Mouse (Mus musculus): ENCODE measurements around the gene Morc3.

DNA sequence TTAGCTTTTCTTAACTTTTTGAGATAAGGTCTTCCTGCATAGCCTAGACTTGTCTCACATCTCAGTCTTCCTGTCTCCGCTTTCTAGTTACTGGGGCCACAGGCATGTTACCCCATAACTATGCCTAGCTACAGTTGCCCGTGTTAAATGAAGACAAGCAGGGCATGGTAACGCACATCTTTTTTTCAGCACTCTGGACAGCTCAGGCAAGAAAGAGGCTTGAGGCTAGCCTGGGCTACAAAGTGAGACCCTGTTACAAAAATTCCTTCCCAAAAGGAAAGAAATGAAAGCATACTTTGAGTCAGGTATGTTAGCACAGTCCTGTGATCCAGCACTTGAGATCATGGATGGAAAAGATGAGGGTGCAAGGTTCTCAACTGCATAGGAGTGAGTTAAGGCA, 18.6 kb downstream of the Morc3 start:
- TF ChIP-seq POLR2A (IDR thresholded peaks at IDR 0.05; ENCODE audit: borderline replicate concordance, extremely low read depth, low read depth, low read length) = no peak
- no peak for TF ChIP-seq CTCF (IDR thresholded peaks at IDR 0.05; ENCODE audit: insufficient read depth, low read length)

Data from lung, adult 2 months (tissue).